Mouse (Mus musculus): Measurements from ENCODE around the gene Kpna7. TPM values are rescaled to one million over a fixed set of nuclear protein-coding genes. Genes with fewer than 3 reads are reported as not detected.
"Not testable (repeated sequence)": the region's sequence is repeated elsewhere in the genome, so short reads cannot be mapped to it uniquely, and the experiment has no call there.

Gene Kpna7
- polyA plus RNA-seq, 1 experiment from 2014 or later = not detected

- no peak overlapping the region for H3K4me2 ChIP-seq
- H3K36me3 ChIP-seq (ENCODE audit: control insufficient read depth, insufficient read depth, low read length) = peaks cover 11% of the 10 kb centered on the region
- 83% methylated on average over 8 of the region's 8 CpGs for WGBS
- ATAC-seq (ENCODE audit: low FRiP score) (no peak), DNase-seq (ENCODE audit: low spot score, missing footprints) (no peak)
- peaks cover 12% of the 10 kb centered on the region for H3K27me3 ChIP-seq (ENCODE audit: control insufficient read depth, insufficient read depth, low read length)
- H3K27ac ChIP-seq (ENCODE audit: low read depth, low read length) = no peak overlapping the region
- H3K9me3 ChIP-seq (ENCODE audit: control insufficient read depth, low read length) = no peaks in the 10 kb centered on the region
- H3K4me3 ChIP-seq (ENCODE audit: low read depth, low read length) = no peak overlapping the region
- H3K4me1 ChIP-seq (ENCODE audit: control insufficient read depth, insufficient read depth, low read length) = no peaks in the 10 kb centered on the region
- no peak overlapping the region for H3K9ac ChIP-seq (ENCODE audit: low read length)
Observed at GRCm38 (mm10) chr5:145112566-145112965, 28.7 kb upstream of the Kpna7 start.

GRCm38 (mm10) chr5:145110401-145110800 is 26.6 kb upstream of the Kpna7 start:
- Histone ChIP-seq H3K27ac (ENCODE audit: low read depth, low read length) (no peak overlapping the region), H3K36me3 (ENCODE audit: control insufficient read depth, insufficient read depth, low read length) (peaks cover 11% of the 10 kb centered on the region), H3K9ac (ENCODE audit: low read length) (no peak overlapping the region), H3K4me1 (ENCODE audit: control insufficient read depth, insufficient read depth, low read length) (no peaks in the 10 kb centered on the region), H3K4me2 (no peak overlapping the region), H3K27me3 (ENCODE audit: control insufficient read depth, insufficient read depth, low read length) (peaks cover 12% of the 10 kb centered on the region), H3K4me3 (ENCODE audit: low read depth, low read length) (no peak overlapping the region), H3K9me3 (ENCODE audit: control insufficient read depth, low read length) (no peaks in the 10 kb centered on the region)
- DNase-seq (ENCODE audit: low spot score, missing footprints) (no peak), ATAC-seq (ENCODE audit: low FRiP score) (no peak)
- 94% methylated on average over 6 of the region's 6 CpGs for WGBS

- DNase-seq (ENCODE audit: low spot score, missing footprints) = no peak
- no peak overlapping the region for H3K4me2 ChIP-seq
- no peak for ATAC-seq (ENCODE audit: low FRiP score)
- no peak overlapping the region for H3K9ac ChIP-seq (ENCODE audit: low read length)
- peaks cover 32% of the 10 kb centered on the region for H3K36me3 ChIP-seq (ENCODE audit: control insufficient read depth, insufficient read depth, low read length)
- no peaks in the 10 kb centered on the region for H3K27me3 ChIP-seq (ENCODE audit: control insufficient read depth, insufficient read depth, low read length)
- no peak overlapping the region for H3K4me3 ChIP-seq (ENCODE audit: low read depth, low read length)
- no peaks in the 10 kb centered on the region for H3K9me3 ChIP-seq (ENCODE audit: control insufficient read depth, low read length)
- H3K4me1 ChIP-seq (ENCODE audit: control insufficient read depth, insufficient read depth, low read length) = no peaks in the 10 kb centered on the region
- 94% methylated on average over 9 of the region's 9 CpGs for WGBS
- no peak overlapping the region for H3K27ac ChIP-seq (ENCODE audit: low read depth, low read length)
Observed at GRCm38 (mm10) chr5:145105694-145106275, 22.0 kb upstream of the Kpna7 start.

GRCm38 (mm10) chr5:145104328-145104727 is 20.5 kb upstream of the Kpna7 start:
- no peak overlapping the region for H3K4me2 ChIP-seq
- no peaks in the 10 kb centered on the region for H3K4me1 ChIP-seq (ENCODE audit: control insufficient read depth, insufficient read depth, low read length)
- WGBS = 90% methylated on average over 9 of the region's 9 CpGs
- no peaks in the 10 kb centered on the region for H3K9me3 ChIP-seq (ENCODE audit: control insufficient read depth, low read length)
- H3K27ac ChIP-seq (ENCODE audit: low read depth, low read length) = no peak overlapping the region
- ATAC-seq (ENCODE audit: low FRiP score) (no peak), DNase-seq (ENCODE audit: low spot score, missing footprints) (no peak)
- no peak overlapping the region for H3K9ac ChIP-seq (ENCODE audit: low read length)
- H3K27me3 ChIP-seq (ENCODE audit: control insufficient read depth, insufficient read depth, low read length) = no peaks in the 10 kb centered on the region
- H3K36me3 ChIP-seq (ENCODE audit: control insufficient read depth, insufficient read depth, low read length) = peaks cover 30% of the 10 kb centered on the region
- no peak overlapping the region for H3K4me3 ChIP-seq (ENCODE audit: low read depth, low read length)

- Histone ChIP-seq H3K4me2 (no peak overlapping the region), H3K27ac (ENCODE audit: low read depth, low read length) (no peak overlapping the region), H3K4me1 (ENCODE audit: control insufficient read depth, insufficient read depth, low read length) (no peaks in the 10 kb centered on the region), H3K36me3 (ENCODE audit: control insufficient read depth, insufficient read depth, low read length) (peaks cover 26% of the 10 kb centered on the region), H3K9me3 (ENCODE audit: control insufficient read depth, low read length) (no peaks in the 10 kb centered on the region), H3K27me3 (ENCODE audit: control insufficient read depth, insufficient read depth, low read length) (no peaks in the 10 kb centered on the region), H3K4me3 (ENCODE audit: low read depth, low read length) (no peak overlapping the region), H3K9ac (ENCODE audit: low read length) (no peak overlapping the region)
- DNase-seq (ENCODE audit: low spot score, missing footprints) (no peak), ATAC-seq (ENCODE audit: low FRiP score) (no peak)
- WGBS = 90% methylated on average over 4 of the region's 4 CpGs
Observed at GRCm38 (mm10) chr5:145102706-145103105, 18.9 kb upstream of the Kpna7 start.

- H3K4me3 ChIP-seq (ENCODE audit: low read depth, low read length); DNase-seq (ENCODE audit: low spot score, missing footprints); H3K4me1 ChIP-seq (ENCODE audit: control insufficient read depth, insufficient read depth, low read length); H3K27ac ChIP-seq (ENCODE audit: low read depth, low read length); H3K4me2 ChIP-seq; ATAC-seq (ENCODE audit: low FRiP score); H3K9ac ChIP-seq (ENCODE audit: low read length); H3K9me3 ChIP-seq (ENCODE audit: control insufficient read depth, low read length); H3K27me3 ChIP-seq (ENCODE audit: control insufficient read depth, insufficient read depth, low read length): not testable (repeated sequence)
- whole genome bisulfite sequencing = 95% methylated on average over 11 of the region's 11 CpGs
- peaks cover 29% of the 10 kb centered on the region for H3K36me3 ChIP-seq (ENCODE audit: control insufficient read depth, insufficient read depth, low read length)
Observed at GRCm38 (mm10) chr5:145101451-145101850, 17.6 kb upstream of the Kpna7 start.

- H3K36me3 ChIP-seq (ENCODE audit: control insufficient read depth, insufficient read depth, low read length) = peaks cover 32% of the 10 kb centered on the region
- ATAC-seq (ENCODE audit: low FRiP score) = no peak
- WGBS = 94% methylated on average over 9 of the region's 9 CpGs
Observed at GRCm38 (mm10) chr5:145100960-145101359, 17.1 kb upstream of the Kpna7 start.

GRCm38 (mm10) chr5:145098340-145098821 is 14.6 kb upstream of the Kpna7 start:
- no peak overlapping the region for H3K4me2 ChIP-seq
- no peak overlapping the region for H3K9ac ChIP-seq (ENCODE audit: low read length)
- H3K36me3 ChIP-seq (ENCODE audit: control insufficient read depth, insufficient read depth, low read length) = peaks cover 30% of the 10 kb centered on the region
- no peak for ATAC-seq (ENCODE audit: low FRiP score)
- no peak overlapping the region for H3K4me3 ChIP-seq (ENCODE audit: low read depth, low read length)
- 93% methylated on average over 10 of the region's 10 CpGs for WGBS
- no peak overlapping the region for H3K27ac ChIP-seq (ENCODE audit: low read depth, low read length)
- DNase-seq (ENCODE audit: low spot score, missing footprints) = no peak
- H3K27me3 ChIP-seq (ENCODE audit: control insufficient read depth, insufficient read depth, low read length) = no peaks in the 10 kb centered on the region
- H3K9me3 ChIP-seq (ENCODE audit: control insufficient read depth, low read length) = no peaks in the 10 kb centered on the region
- no peaks in the 10 kb centered on the region for H3K4me1 ChIP-seq (ENCODE audit: control insufficient read depth, insufficient read depth, low read length)

More at GRCm38 (mm10) chr5:145100960-145101359, 17.1 kb upstream of the Kpna7 start:
- DNase-seq (ENCODE audit: low spot score, missing footprints) = no peak
- Histone ChIP-seq H3K9ac (ENCODE audit: low read length) (no peak overlapping the region), H3K27me3 (ENCODE audit: control insufficient read depth, insufficient read depth, low read length) (no peaks in the 10 kb centered on the region), H3K9me3 (ENCODE audit: control insufficient read depth, low read length) (no peaks in the 10 kb centered on the region), H3K27ac (ENCODE audit: low read depth, low read length) (no peak overlapping the region), H3K4me2 (no peak overlapping the region), H3K4me1 (ENCODE audit: control insufficient read depth, insufficient read depth, low read length) (no peaks in the 10 kb centered on the region), H3K4me3 (ENCODE audit: low read depth, low read length) (no peak overlapping the region)

GRCm38 (mm10) chr5:145096195-145096594 is 12.4 kb upstream of the Kpna7 start:
- Histone ChIP-seq H3K9me3 (ENCODE audit: control insufficient read depth, low read length) (no peaks in the 10 kb centered on the region), H3K4me2 (no peak overlapping the region), H3K4me3 (ENCODE audit: low read depth, low read length) (no peak overlapping the region), H3K27me3 (ENCODE audit: control insufficient read depth, insufficient read depth, low read length) (no peaks in the 10 kb centered on the region), H3K36me3 (ENCODE audit: control insufficient read depth, insufficient read depth, low read length) (peaks cover 37% of the 10 kb centered on the region), H3K9ac (ENCODE audit: low read length) (no peak overlapping the region), H3K27ac (ENCODE audit: low read depth, low read length) (no peak overlapping the region), H3K4me1 (ENCODE audit: control insufficient read depth, insufficient read depth, low read length) (no peaks in the 10 kb centered on the region)
- no peak for ATAC-seq (ENCODE audit: low FRiP score)
- WGBS = 91% methylated on average over 4 of the region's 4 CpGs
- no peak for DNase-seq (ENCODE audit: low spot score, missing footprints)

Measured in midbrain, embryonic 11.5 days (tissue).